Mouse (Mus musculus): Measurements from ENCODE around the gene Car5a.

DNA sequence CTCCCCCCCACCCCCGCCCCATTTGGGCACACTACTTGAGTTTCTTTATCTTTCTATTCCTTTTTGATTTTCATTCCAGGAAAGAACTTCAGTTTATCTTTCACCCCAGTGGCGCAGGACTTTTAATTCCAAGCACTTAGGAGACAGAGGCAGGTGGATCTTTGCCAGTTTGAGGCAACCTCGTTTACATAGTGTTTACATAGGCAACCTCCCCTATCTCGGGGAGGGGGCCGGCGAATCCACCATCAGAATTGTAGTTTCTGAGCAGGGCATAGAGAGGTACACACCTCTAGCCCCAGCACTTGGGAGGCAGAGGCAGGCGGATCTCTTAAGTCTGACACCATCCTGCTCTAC is 6.9 kb upstream of the Car5a start:
- TF ChIP-seq CTCF (IDR thresholded peaks at IDR 0.05; ENCODE audit: low read depth, low read length) (no peak), POLR2A (IDR thresholded peaks at IDR 0.05; ENCODE audit: extremely low read depth, insufficient read depth, low read length) (no peak)

All from liver, adult 2 months (tissue).